Mouse (Mus musculus) MEL (cell line): ENCODE measurements around the gene Il12rb1.

Source experiments
- CHD2 ChIP-seq: IDR thresholded peaks from 2 replicates; pipeline ENCODE4 v1.6.1; 2011; ENCODE audit warnings: low read length, improper control_type of control experiment
- CTCF ChIP-seq, 3 experiments: IDR thresholded peaks in 2 of 3; conservative IDR thresholded peaks in 1 of 3; 2 replicates each; pipeline ENCODE4 v1.5.1; 2011 to 2012; ENCODE audit warnings: low read length in 3 of 3, low read depth in 2 of 3, mild to moderate bottlenecking in 2 of 3, improper control_type of control experiment in 1 of 3, inconsistent platforms in 1 of 3, mixed read lengths in 1 of 3, moderate library complexity in 1 of 3; ENCODE audit not compliant: control insufficient read depth in 1 of 3, insufficient read depth in 1 of 3, poor library complexity in 1 of 3, severe bottlenecking in 1 of 3
- GABPA ChIP-seq: IDR thresholded peaks from 2 replicates; pipeline ENCODE4 v1.6.1; 2012; ENCODE audit warnings: low read depth, mild to moderate bottlenecking, inconsistent platforms, low read length, improper control_type of control experiment, moderate library complexity
- GATA1 ChIP-seq: IDR thresholded peaks from 2 replicates; pipeline ENCODE4 v1.6.1; 2011; ENCODE audit warnings: low read depth, low read length, improper control_type of control experiment
- HCFC1 ChIP-seq: IDR thresholded peaks from 2 replicates; pipeline ENCODE4 v1.6.1; 2012; ENCODE audit warnings: low read depth, mild to moderate bottlenecking, inconsistent platforms, low read length, improper control_type of control experiment, moderate library complexity
- MAX ChIP-seq: IDR thresholded peaks from 2 replicates; pipeline ENCODE4 v1.6.1; 2011; ENCODE audit warnings: low read length, improper control_type of control experiment
- POLR2A ChIP-seq, 2 experiments: IDR thresholded peaks; 2 replicates each; pipeline ENCODE4 v1.6.1; 2011 to 2012; ENCODE audit warnings: low read length in 2 of 2, mild to moderate bottlenecking in 2 of 2, control low read depth in 1 of 2, improper control_type of control experiment in 1 of 2, low read depth in 1 of 2, moderate library complexity in 1 of 2; ENCODE audit not compliant: control insufficient read depth in 1 of 2, insufficient read depth in 1 of 2, poor library complexity in 1 of 2
- UBTF ChIP-seq: IDR thresholded peaks from 2 replicates; pipeline ENCODE4 v1.6.1; 2012; ENCODE audit warnings: low read depth, mild to moderate bottlenecking, inconsistent platforms, low read length, improper control_type of control experiment, moderate library complexity, borderline replicate concordance; ENCODE audit not compliant: insufficient read depth

GRCm38 (mm10) chr8:70774740-70775139 lies 33.5 kb upstream of the Il12rb1 start:
- TF ChIP-seq GATA1 (no peak), CHD2 (no peak), CTCF (IDR thresholded peaks at IDR 0.05 in 2 of 3, conservative IDR thresholded peaks at IDR 0.05 in 1 of 3; ENCODE audit: control insufficient read depth in 1 of 3, insufficient read depth in 1 of 3, low read depth in 2 of 3, low read length in 3 of 3, poor library complexity in 1 of 3, severe bottlenecking in 1 of 3) (no peak), HCFC1 (no peak), POLR2A (IDR thresholded peaks at IDR 0.05; ENCODE audit: control insufficient read depth in 1 of 2, insufficient read depth in 1 of 2, low read depth in 1 of 2, low read length in 2 of 2, poor library complexity in 1 of 2) (no peak), GABPA (no peak), MAX (no peak), UBTF (no peak)
